Mouse (Mus musculus): Measurements from ENCODE around the gene Grb7. TPM values are rescaled to one million over a fixed set of nuclear protein-coding genes. Genes with fewer than 3 reads are reported as not detected.

The Grb7 gene
- polyA plus RNA-seq, 1 experiment from 2014 or later = 74.6 TPM

DNA sequence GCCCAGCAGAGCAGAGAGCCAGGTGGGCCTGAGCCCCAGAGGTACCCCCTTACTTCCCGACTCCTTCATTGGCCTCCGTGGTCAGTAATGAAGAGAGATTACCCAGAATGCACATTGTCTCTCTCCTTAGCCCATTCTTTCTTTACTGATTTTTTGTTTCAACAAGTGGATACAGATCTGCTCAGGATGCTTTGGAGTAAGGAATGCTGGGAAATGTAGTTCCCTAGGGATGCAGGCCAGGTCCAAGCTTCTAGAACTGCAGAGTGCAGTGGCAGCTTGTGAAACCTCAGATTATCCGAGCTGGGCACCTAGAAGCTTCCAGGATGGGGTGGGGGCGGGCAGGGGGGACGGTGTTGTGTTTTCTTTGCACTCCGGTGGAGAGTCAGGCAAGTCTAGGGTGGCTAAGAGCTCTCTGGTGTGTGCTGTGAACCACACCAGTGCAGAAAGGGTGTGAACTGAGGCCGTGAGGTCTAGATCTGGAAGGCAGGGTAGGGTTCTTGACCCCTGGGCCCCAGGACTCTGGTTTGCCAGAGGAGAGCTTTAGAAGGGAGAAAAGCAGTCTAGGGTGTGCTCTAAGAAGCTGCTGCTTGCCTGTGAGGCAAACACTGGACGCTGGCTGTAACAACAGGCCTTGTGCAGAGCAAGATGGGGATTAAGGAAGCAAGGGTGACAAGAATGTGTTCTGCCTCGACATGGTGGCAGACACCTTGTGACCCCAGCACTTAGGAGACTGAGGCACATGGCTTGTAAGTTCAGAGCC, 14.3 kb upstream of the Grb7 start:
- Histone ChIP-seq H3K4me3 (ENCODE audit: low read depth, low read length) (no peak overlapping the region), H3K4me1 (replicated peaks; ENCODE audit: control insufficient read depth, insufficient read depth, low read length) (no peaks in the 10 kb centered on the region), H3K9ac (ENCODE audit: low read length) (no peak overlapping the region), H3K27ac (ENCODE audit: low read depth) (no peak overlapping the region), H3K27me3 (replicated peaks; ENCODE audit: control insufficient read depth, insufficient read depth, low read length) (no peaks in the 10 kb centered on the region), H3K4me2 (ENCODE audit: low read length) (no peak overlapping the region), H3K9me3 (ENCODE audit: control insufficient read depth, low read length) (no peaks in the 10 kb centered on the region), H3K36me3 (ENCODE audit: control insufficient read depth, insufficient read depth, low read length) (peaks cover 95% of the 10 kb centered on the region)
- ATAC-seq (replicated peaks; ENCODE audit: low FRiP score, low TSS enrichment, low read depth) = no peak
- no peak for DNase-seq (ENCODE audit: low spot score)
- WGBS = 85% methylated on average over 9 of the region's 9 CpGs

- 91% methylated on average over 9 of the region's 9 CpGs for WGBS
- Histone ChIP-seq H3K27me3 (replicated peaks; ENCODE audit: control insufficient read depth, insufficient read depth, low read length) (no peaks in the 10 kb centered on the region), H3K27ac (ENCODE audit: low read depth) (no peak overlapping the region), H3K4me1 (replicated peaks; ENCODE audit: control insufficient read depth, insufficient read depth, low read length) (peaks cover 6% of the 10 kb centered on the region; the same call in 1 of the 2 replicates), H3K36me3 (ENCODE audit: control insufficient read depth, insufficient read depth, low read length) (peaks cover 60% of the 10 kb centered on the region), H3K9me3 (ENCODE audit: control insufficient read depth, low read length) (no peaks in the 10 kb centered on the region), H3K4me3 (ENCODE audit: low read depth, low read length) (no peak overlapping the region), H3K4me2 (ENCODE audit: low read length) (no peak overlapping the region), H3K9ac (ENCODE audit: low read length) (no peak overlapping the region)
- ATAC-seq (replicated peaks; ENCODE audit: low FRiP score, low TSS enrichment, low read depth) (no peak), DNase-seq (ENCODE audit: low spot score) (no peak)
Observed at GRCm38 (mm10) chr11:98435723-98436122, 10.5 kb upstream of the Grb7 start.

GRCm38 (mm10) chr11:98437441-98437840, 8.8 kb upstream of the Grb7 start:
- H3K9me3 ChIP-seq (ENCODE audit: control insufficient read depth, low read length) = no peaks in the 10 kb centered on the region
- DNase-seq (ENCODE audit: low spot score) = no peak
- H3K9ac ChIP-seq (ENCODE audit: low read length) = no peak overlapping the region
- ATAC-seq (replicated peaks; ENCODE audit: low FRiP score, low TSS enrichment, low read depth) = no peak
- WGBS = 73% methylated on average over 6 of the region's 6 CpGs
- H3K27me3 ChIP-seq (replicated peaks; ENCODE audit: control insufficient read depth, insufficient read depth, low read length) = no peaks in the 10 kb centered on the region
- peaks cover 6% of the 10 kb centered on the region; the same call in 1 of the 2 replicates for H3K4me1 ChIP-seq (replicated peaks; ENCODE audit: control insufficient read depth, insufficient read depth, low read length)
- H3K4me3 ChIP-seq (ENCODE audit: low read depth, low read length) = no peak overlapping the region
- H3K27ac ChIP-seq (ENCODE audit: low read depth) = no peak overlapping the region
- peaks cover 44% of the 10 kb centered on the region for H3K36me3 ChIP-seq (ENCODE audit: control insufficient read depth, insufficient read depth, low read length)
- no peak overlapping the region for H3K4me2 ChIP-seq (ENCODE audit: low read length)

- H3K9me3 ChIP-seq (ENCODE audit: control insufficient read depth, low read length) = no peaks in the 10 kb centered on the region
- H3K9ac ChIP-seq (ENCODE audit: low read length) = peak within 1 kb of the TSS; percentile 55
- H3K27me3 ChIP-seq (replicated peaks; ENCODE audit: control insufficient read depth, insufficient read depth, low read length) = no peaks in the 10 kb centered on the region
- peak; percentile 100 for DNase-seq (ENCODE audit: low spot score)
- WGBS = 2% methylated on average over 43 of the region's 43 CpGs
- peaks cover 6% of the 10 kb centered on the region; the same call in 1 of the 2 replicates for H3K4me1 ChIP-seq (replicated peaks; ENCODE audit: control insufficient read depth, insufficient read depth, low read length)
- peak within 1 kb of the TSS; percentile 95 for H3K4me2 ChIP-seq (ENCODE audit: low read length)
- ATAC-seq (replicated peaks; ENCODE audit: low FRiP score, low TSS enrichment, low read depth) = peak; percentile 94
- H3K27ac ChIP-seq (ENCODE audit: low read depth) = peak within 1 kb of the TSS; percentile 69
- peaks cover 36% of the 10 kb centered on the region for H3K36me3 ChIP-seq (ENCODE audit: control insufficient read depth, insufficient read depth, low read length)
- peak within 1 kb of the TSS; percentile 80 for H3K4me3 ChIP-seq (ENCODE audit: low read depth, low read length)
Observed at GRCm38 (mm10) chr11:98438331-98439158, 7.6 kb upstream of the Grb7 start, which contains the start of gene Mien1. Gene Mien1, minus strand, starts transcription at chr11:98438991.

DNA sequence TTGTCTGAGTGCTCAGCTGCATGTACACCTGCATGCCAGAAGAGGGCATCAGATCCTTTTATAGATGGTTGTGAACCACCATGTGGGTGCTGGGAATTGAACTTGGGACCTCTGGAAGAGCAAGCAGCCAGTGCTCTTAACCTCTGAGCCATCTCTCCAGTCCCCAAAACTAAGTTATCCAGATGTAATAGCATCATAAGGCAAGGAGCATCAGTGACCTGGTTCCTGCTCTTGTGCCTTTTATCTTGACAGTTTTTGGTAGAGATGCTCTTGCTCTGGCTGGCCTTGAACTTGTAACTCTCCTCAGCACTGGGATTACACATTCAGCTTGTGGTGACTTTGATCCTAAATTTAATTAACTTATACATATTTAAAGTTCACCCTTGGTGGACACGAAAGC, 2.5 kb upstream of the Grb7 start:
- WGBS = 96% methylated on average over 1 of the region's 1 CpGs
- H3K27me3 ChIP-seq (replicated peaks; ENCODE audit: control insufficient read depth, insufficient read depth, low read length) = peaks cover 23% of the 10 kb centered on the region
- no peak overlapping the region for H3K4me3 ChIP-seq (ENCODE audit: low read depth, low read length)
- no peaks in the 10 kb centered on the region for H3K36me3 ChIP-seq (ENCODE audit: control insufficient read depth, insufficient read depth, low read length)
- no peaks in the 10 kb centered on the region for H3K4me1 ChIP-seq (replicated peaks; ENCODE audit: control insufficient read depth, insufficient read depth, low read length)
- no peak for DNase-seq (ENCODE audit: low spot score)
- H3K9me3 ChIP-seq (ENCODE audit: control insufficient read depth, low read length) = no peaks in the 10 kb centered on the region
- no peak for ATAC-seq (replicated peaks; ENCODE audit: low FRiP score, low TSS enrichment, low read depth)
- no peak overlapping the region for H3K27ac ChIP-seq (ENCODE audit: low read depth)
- no peak overlapping the region for H3K9ac ChIP-seq (ENCODE audit: low read length)
- H3K4me2 ChIP-seq (ENCODE audit: low read length) = no peak overlapping the region

DNA sequence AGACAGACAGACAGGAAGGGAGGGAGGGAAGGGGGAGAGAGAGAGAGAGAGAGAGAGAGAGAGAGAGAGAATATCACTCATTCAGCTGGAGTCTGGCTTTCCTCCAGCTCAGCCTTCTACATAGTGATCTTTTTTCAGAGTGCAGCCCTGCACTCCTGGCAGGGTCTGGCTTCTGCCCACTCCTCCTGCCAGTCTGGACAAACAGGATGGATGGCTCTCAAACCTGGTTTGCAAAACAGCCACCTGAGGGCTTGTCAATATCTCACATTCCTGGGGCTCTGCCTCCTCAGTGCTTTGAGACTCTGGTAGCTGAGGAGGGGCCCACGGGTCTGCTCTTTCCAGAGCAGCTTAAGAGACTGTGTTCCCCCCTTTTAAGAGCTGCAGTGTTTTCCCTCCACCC, 956 bp upstream of the Grb7 start:
- 14% methylated on average over 1 of the region's 1 CpGs for WGBS
- Histone ChIP-seq H3K4me2 (ENCODE audit: low read length) (no peak overlapping the region), H3K27ac (ENCODE audit: low read depth) (peak overlapping the region; percentile 91; the same call in 1 of the 2 replicates), H3K4me1 (replicated peaks; ENCODE audit: control insufficient read depth, insufficient read depth, low read length) (no peaks in the 10 kb centered on the region), H3K9me3 (ENCODE audit: control insufficient read depth, low read length) (no peaks in the 10 kb centered on the region), H3K36me3 (ENCODE audit: control insufficient read depth, insufficient read depth, low read length) (no peaks in the 10 kb centered on the region), H3K27me3 (replicated peaks; ENCODE audit: control insufficient read depth, insufficient read depth, low read length) (peaks cover 23% of the 10 kb centered on the region), H3K4me3 (ENCODE audit: low read depth, low read length) (no peak overlapping the region), H3K9ac (ENCODE audit: low read length) (no peak overlapping the region)
- ATAC-seq (replicated peaks; ENCODE audit: low FRiP score, low TSS enrichment, low read depth) (no peak), DNase-seq (ENCODE audit: low spot score) (no peak)

DNA sequence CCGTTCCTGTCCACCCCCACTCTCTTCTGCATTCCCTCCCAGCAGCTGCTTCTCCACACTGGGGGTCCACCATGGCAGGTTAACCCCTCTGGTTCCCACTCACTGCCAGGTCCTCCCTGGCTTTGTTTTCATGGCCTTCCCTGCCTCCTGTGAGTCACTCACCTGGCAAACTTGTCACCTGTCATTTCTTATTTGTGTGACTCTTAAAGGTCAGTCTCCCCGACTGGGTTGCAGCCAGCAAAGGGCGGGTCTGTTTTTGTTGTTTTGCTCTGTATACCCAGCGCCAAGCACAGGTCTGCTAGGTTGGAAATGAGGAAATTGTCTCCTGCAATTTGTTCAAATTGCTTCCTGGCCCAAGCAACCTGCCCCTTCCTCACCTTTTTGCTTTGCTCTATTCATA, 515 bp upstream of the Grb7 start:
- Histone ChIP-seq H3K27ac (ENCODE audit: low read depth) (peak overlapping the region; percentile 91; the same call in 1 of the 2 replicates), H3K27me3 (replicated peaks; ENCODE audit: control insufficient read depth, insufficient read depth, low read length) (peaks cover 23% of the 10 kb centered on the region), H3K9ac (ENCODE audit: low read length) (no peak overlapping the region), H3K4me2 (ENCODE audit: low read length) (no peak overlapping the region; the same call in 1 of the 2 replicates), H3K4me3 (ENCODE audit: low read depth, low read length) (no peak overlapping the region), H3K9me3 (ENCODE audit: control insufficient read depth, low read length) (no peaks in the 10 kb centered on the region), H3K36me3 (ENCODE audit: control insufficient read depth, insufficient read depth, low read length) (no peaks in the 10 kb centered on the region), H3K4me1 (replicated peaks; ENCODE audit: control insufficient read depth, insufficient read depth, low read length) (no peaks in the 10 kb centered on the region)
- 38% methylated on average over 4 of the region's 4 CpGs for WGBS
- ATAC-seq (replicated peaks; ENCODE audit: low FRiP score, low TSS enrichment, low read depth) (no peak), DNase-seq (ENCODE audit: low spot score) (no peak)

- ATAC-seq (replicated peaks; ENCODE audit: low FRiP score, low TSS enrichment, low read depth) = peak; percentile 81
- Histone ChIP-seq H3K4me2 (ENCODE audit: low read length) (peak overlapping the region; percentile 27), H3K4me3 (ENCODE audit: low read depth, low read length) (peak overlapping the region; percentile 38), H3K27me3 (replicated peaks; ENCODE audit: control insufficient read depth, insufficient read depth, low read length) (peaks cover 23% of the 10 kb centered on the region), H3K9me3 (ENCODE audit: control insufficient read depth, low read length) (no peaks in the 10 kb centered on the region), H3K36me3 (ENCODE audit: control insufficient read depth, insufficient read depth, low read length) (no peaks in the 10 kb centered on the region), H3K27ac (ENCODE audit: low read depth) (peak overlapping the region; percentile 91), H3K4me1 (replicated peaks; ENCODE audit: control insufficient read depth, insufficient read depth, low read length) (no peaks in the 10 kb centered on the region), H3K9ac (ENCODE audit: low read length) (peak overlapping the region; percentile 52)
- DNase-seq (ENCODE audit: low spot score) = peak; percentile 58
- WGBS = 1% methylated on average over 29 of the region's 33 CpGs
Observed at GRCm38 (mm10) chr11:98446562-98447474, 624 bp downstream of the Grb7 start.
